ENCODE assay signal across 15 mouse cellular contexts in genomic region chr5:51849236-51849635, GRCm38 (mm10).
A peak's percentile ranks its signal among the peaks of the same experiment; 100 is the strongest.
DNase-seq lines count a peak whose midpoint lies in the region; ATAC-seq and TF ChIP-seq lines count a peak whose summit lies in the region.
"Had no signal": no experiment of that assay in that cellular context is flagged by ENCODE, and none has a peak within 500 bp of the region (broad histone marks: within the 10 kb centered on the region; RNA-seq: fewer than 3 reads in every experiment).

No protein-coding gene starts in this region.

- no peak overlapping the region for H3K4me2 ChIP-seq in lung, embryonic 16.5 days (ENCODE audit: low read depth, low read length)
- H3K4me2 ChIP-seq: forebrain, embryonic 12.5 days; hindbrain, embryonic 14.5 days had no signal

- DNase-seq in heart, embryonic 10.5 days (ENCODE audit: low spot score) = peak; percentile 55
- DNase-seq in heart, postnatal 4 days = no peak
- no peak for DNase-seq in lung, postnatal 36 days
- peak; percentile 51 for DNase-seq in brain, embryonic 14.5 days (ENCODE audit: low read depth)
- DNase-seq in layer of hippocampus, adult 9-11 months = no peak
- DNase-seq: adrenal gland, postnatal 10 days; cerebellum, adult 2 months; forebrain, postnatal 0 days; gastrocnemius, postnatal 14 days; heart, postnatal 10 days had no signal

- 0 out of 2 replicates have a peak, but pooled peaks have one; percentile 38 for ATAC-seq in lung, embryonic 16.5 days (ENCODE audit: low read depth)
- ATAC-seq: forebrain, postnatal 0 days; intestine, embryonic 16.5 days had no signal

- no peaks in the 10 kb centered on the region for H3K9me3 ChIP-seq in heart, embryonic 10.5 days
- no peaks in the 10 kb centered on the region for H3K9me3 ChIP-seq in lung, embryonic 16.5 days (ENCODE audit: control insufficient read depth, low read length)
- H3K9me3 ChIP-seq: forebrain, embryonic 12.5 days had no signal

- 94% methylated on average over 5 of the region's 5 CpGs for WGBS in heart, embryonic 10.5 days
- 60% methylated on average over 5 of the region's 5 CpGs for WGBS in lung, embryonic 16.5 days

- H3K27me3 ChIP-seq in heart, embryonic 10.5 days (ENCODE audit: insufficient read depth, poor library complexity, severe bottlenecking) = no peaks in the 10 kb centered on the region
- H3K27me3 ChIP-seq in lung, embryonic 16.5 days (ENCODE audit: control insufficient read depth, insufficient read depth, low read depth, low read length) = no peaks in the 10 kb centered on the region
- H3K27me3 ChIP-seq: forebrain, embryonic 12.5 days had no signal

- H3K4me1 ChIP-seq in heart, embryonic 10.5 days = no peaks in the 10 kb centered on the region
- no peaks in the 10 kb centered on the region; the same call in 1 of the 2 replicates for H3K4me1 ChIP-seq in lung, embryonic 16.5 days (replicated peaks; ENCODE audit: control insufficient read depth, insufficient read depth, low read length)
- H3K4me1 ChIP-seq: forebrain, embryonic 12.5 days had no signal

- no peak overlapping the region for H3K27ac ChIP-seq in heart, embryonic 10.5 days
- no peak overlapping the region for H3K27ac ChIP-seq in lung, embryonic 16.5 days (ENCODE audit: low read length)
- H3K27ac ChIP-seq: forebrain, embryonic 12.5 days; hindbrain, embryonic 14.5 days had no signal

- no peak overlapping the region for H3K9ac ChIP-seq in lung, embryonic 16.5 days (ENCODE audit: low read length)
- H3K9ac ChIP-seq: forebrain, embryonic 12.5 days; forebrain, postnatal 0 days; hindbrain, embryonic 14.5 days had no signal

- TF ChIP-seq POLR2A in brain, embryonic 14.5 days (IDR thresholded peaks at IDR 0.05; ENCODE audit: borderline replicate concordance, extremely low read depth, insufficient read depth, insufficient read length, poor library complexity, severe bottlenecking) = no peak

- H3K36me3 ChIP-seq in heart, embryonic 10.5 days = no peaks in the 10 kb centered on the region
- H3K36me3 ChIP-seq in lung, embryonic 16.5 days (ENCODE audit: control insufficient read depth, insufficient read depth, low read length) = no peaks in the 10 kb centered on the region
- H3K36me3 ChIP-seq: forebrain, embryonic 12.5 days; G1E had no signal

- no peak for TF ChIP-seq CTCF in brain, embryonic 14.5 days (IDR thresholded peaks at IDR 0.05; ENCODE audit: borderline replicate concordance, extremely low read depth, insufficient read depth, insufficient read length)

- H3K4me3 ChIP-seq in heart, embryonic 10.5 days = no peak overlapping the region
- no peak overlapping the region for H3K4me3 ChIP-seq in lung, embryonic 16.5 days (ENCODE audit: low read length)
- H3K4me3 ChIP-seq: forebrain, embryonic 12.5 days had no signal

Comparison
In these comparisons a context has a peak if more than half of its experiments do, and no peak if none do; other contexts are left out.
1. DNase-seq: peak in heart, embryonic 10.5 days (single experiment) and brain, embryonic 14.5 days (single experiment); none in heart, postnatal 4 days (single experiment), lung, postnatal 36 days (single experiment) and layer of hippocampus, adult 9-11 months (single experiment).